Mouse (Mus musculus) brain, embryonic 14.5 days (tissue): ENCODE data around the gene Gjb4. TPM values are rescaled to one million over a fixed set of nuclear protein-coding genes. Genes with fewer than 3 reads are reported as not detected.
A peak's percentile ranks its signal among the peaks of the same experiment; 100 is the strongest.

ENCODE experiments used
- DNase-seq: peaks from one replicate; pipeline ENCODE4 v3.0.0-alpha.2; 2011; ENCODE audit warnings: low read depth
- CTCF ChIP-seq: fragments of 200-500 bp; IDR thresholded peaks from 2 replicates; pipeline ENCODE4 v1.5.1; 2012; ENCODE audit warnings: inconsistent platforms, mild to moderate bottlenecking, moderate library complexity, borderline replicate concordance; ENCODE audit not compliant: insufficient read depth, insufficient read length; ENCODE audit errors: extremely low read depth
- POLR2A ChIP-seq: fragments of 200-500 bp; IDR thresholded peaks from 2 replicates; pipeline ENCODE4 v1.6.1; 2012; ENCODE audit warnings: mild to moderate bottlenecking, inconsistent platforms, borderline replicate concordance; ENCODE audit not compliant: poor library complexity, insufficient read depth, insufficient read length, severe bottlenecking; ENCODE audit errors: extremely low read depth
- polyA plus RNA-seq: library from polyadenylated mRNA; depleted of rRNA; stranded (reverse); fragments of >200 nt; gene quantifications from 2 replicates; pipeline ENCODE4 v1.2.3, GENCODE M21; 2012; rRNA removed

The Gjb4 gene
- polyA plus RNA-seq, 1 experiment: 0.05 TPM

GRCm38 (mm10) chr4:127324296-127324695 is 29.6 kb downstream of the Gjb4 start:
- TF ChIP-seq POLR2A (no peak), CTCF (no peak)

DNA sequence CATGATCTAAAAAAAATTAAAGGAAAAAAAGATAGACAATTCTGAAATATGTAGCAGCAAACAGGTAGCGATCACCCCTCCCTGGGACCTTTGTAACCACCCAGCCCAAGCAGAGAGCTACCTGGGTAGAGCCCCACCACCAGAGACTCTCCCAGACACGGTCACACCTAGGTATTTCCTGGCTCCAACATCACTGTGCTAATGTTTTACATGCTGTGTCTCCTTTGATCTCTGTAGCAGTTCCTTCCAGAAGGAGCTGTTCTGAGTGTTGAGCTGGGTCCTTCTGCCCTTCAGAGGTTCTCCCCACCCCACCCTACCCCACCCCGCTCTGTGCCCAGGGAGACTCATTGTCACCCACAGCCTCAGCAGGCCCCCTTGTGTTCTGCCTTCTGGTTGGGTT is 30.2 kb downstream of the Gjb4 start:
- TF ChIP-seq CTCF (no peak), POLR2A (no peak)
- no peak for DNase-seq

More at GRCm38 (mm10) chr4:127324296-127324695, 29.6 kb downstream of the Gjb4 start:
- no peak for DNase-seq

GRCm38 (mm10) chr4:127319613-127320012 is 34.3 kb downstream of the Gjb4 start:
- DNase-seq: peak; percentile 77
- peak; percentile 88 for TF ChIP-seq CTCF
- no peak for TF ChIP-seq POLR2A

- DNase-seq: peak; percentile 31
Measured at GRCm38 (mm10) chr4:127317143-127317542, 36.7 kb downstream of the Gjb4 start.

DNA sequence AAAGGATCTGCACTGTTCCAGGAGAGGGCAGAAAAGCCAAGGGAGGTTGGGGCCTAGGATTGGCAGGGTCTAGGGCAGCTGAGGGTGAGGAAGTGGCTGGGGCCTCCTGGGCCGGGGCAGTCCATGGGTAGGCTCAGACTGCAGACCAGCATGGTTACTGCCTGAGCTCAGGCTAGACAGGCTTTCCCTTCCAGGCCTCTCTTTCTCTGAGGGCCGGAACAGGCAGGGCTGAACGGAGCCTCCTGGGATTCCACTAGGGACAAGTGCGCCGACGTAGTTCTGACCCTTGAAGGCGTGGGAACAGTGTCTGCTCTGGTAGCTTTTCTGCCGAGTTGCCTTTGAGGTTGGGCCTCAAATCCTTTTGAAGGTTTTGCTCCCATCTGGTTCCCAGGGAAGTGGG is 38.1 kb downstream of the Gjb4 start:
- DNase-seq: no peak
- TF ChIP-seq POLR2A: no peak
- no peak for TF ChIP-seq CTCF

More at GRCm38 (mm10) chr4:127317143-127317542, 36.7 kb downstream of the Gjb4 start:
- TF ChIP-seq POLR2A: no peak
- TF ChIP-seq CTCF: no peak

GRCm38 (mm10) chr4:127314585-127314984 is 39.3 kb downstream of the Gjb4 start:
- TF ChIP-seq CTCF (no peak), POLR2A (no peak)
- DNase-seq: no peak

DNA sequence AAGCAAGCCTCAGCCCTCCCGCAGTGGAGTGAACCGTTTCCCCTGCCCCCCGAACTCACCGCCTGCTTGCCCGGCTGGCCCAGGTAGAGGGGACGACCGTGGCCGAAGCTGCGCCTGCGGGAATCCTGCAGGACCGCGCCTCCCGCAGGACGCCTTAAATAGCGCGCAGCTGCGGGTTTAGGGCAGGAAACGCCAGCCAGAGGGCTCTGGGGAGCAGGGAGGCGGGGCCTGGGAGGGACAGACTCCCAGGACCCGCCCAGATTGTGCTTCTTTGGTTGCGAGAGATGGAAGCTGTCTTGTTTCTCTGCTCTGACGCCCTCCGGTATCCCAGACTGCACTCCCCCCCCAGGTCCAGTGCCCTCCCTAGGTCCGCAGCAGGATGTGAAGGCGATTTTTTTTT is 40.0 kb downstream of the Gjb4 start, which contains the start of gene Gja4:
TSS of gene Gja4 (minus strand) at position 179 of the 400 bp plus-strand sequence.
- TF ChIP-seq CTCF (peak; percentile 24; the same call in 1 of the 2 replicates), POLR2A (0 out of 2 replicates have a peak, but pooled peaks have one; percentile 8)
- peak; percentile 87 for DNase-seq

GRCm38 (mm10) chr4:127312349-127312748 is 41.5 kb downstream of the Gjb4 start:
- no peak for DNase-seq
- TF ChIP-seq POLR2A (no peak), CTCF (no peak)

DNA sequence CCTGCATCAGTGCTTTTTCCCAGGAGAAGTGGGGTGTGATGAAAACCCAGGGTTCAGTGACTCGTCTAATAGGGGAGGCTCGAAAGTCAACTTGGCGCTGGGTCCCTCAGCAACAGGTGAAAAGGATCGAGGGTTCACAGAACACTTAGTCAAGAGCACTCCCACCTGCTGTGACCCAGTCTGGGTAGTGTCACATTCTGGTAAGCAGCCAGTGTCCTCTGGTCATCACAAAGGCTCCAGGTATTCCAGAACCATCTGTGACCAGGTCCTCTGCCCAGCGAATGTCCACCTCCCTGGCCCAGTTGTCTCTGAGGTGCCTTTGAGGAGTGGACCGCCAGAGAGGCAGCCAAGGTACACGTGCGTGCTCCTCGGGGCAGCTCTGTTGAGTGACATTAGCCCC is 42.3 kb downstream of the Gjb4 start:
- TF ChIP-seq CTCF (no peak), POLR2A (no peak)
- DNase-seq: no peak

DNA sequence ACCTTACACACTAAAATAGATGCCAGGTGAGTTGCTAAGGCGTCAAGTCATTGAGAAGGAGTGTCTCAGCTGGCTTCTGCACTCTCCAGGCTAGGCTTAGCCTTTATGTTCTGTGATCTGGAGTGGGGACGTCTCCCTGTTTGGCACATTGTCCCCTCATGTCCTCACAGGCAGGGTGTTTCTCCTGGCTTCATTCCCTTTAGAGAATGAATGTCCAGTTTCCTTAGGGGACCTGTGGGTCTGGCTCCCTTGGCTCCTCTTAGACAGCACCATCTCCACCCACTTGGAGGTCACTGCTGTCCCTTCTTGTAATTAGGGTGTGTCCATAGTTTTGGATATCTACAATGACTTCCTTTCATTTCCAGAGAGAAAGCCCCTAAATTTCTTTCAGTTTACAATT is 47.0 kb downstream of the Gjb4 start:
- TF ChIP-seq POLR2A (no peak), CTCF (no peak)
- no peak for DNase-seq

DNA sequence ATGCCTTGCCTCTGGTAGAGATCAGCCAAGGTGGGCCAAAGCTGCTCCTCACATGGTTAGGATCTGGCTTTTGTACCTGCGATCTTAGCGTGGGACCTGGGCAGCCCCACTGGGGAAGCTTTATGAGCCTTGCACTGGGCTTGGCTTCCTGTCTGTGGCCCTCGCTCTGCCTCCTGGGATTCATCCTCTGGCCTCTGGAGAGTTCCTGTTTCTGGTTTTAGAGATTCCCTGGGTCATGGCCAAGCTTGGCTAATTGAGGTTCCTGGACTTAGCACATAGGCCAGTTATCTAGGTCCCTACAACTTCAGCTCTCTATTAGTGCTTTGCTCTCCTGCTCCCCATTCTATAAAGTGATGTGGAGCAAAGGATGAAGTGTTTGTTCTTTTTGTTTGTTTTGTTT is 50.1 kb downstream of the Gjb4 start:
- TF ChIP-seq CTCF (no peak), POLR2A (no peak)
- no peak for DNase-seq

Other genes starting within 250 kb of the Gjb4 start
- 15.9 and 23.1 TPM in 2 replicates for gene Tmem35b, start 230.4 kb downstream of the Gjb4 start, polyA plus RNA-seq
- gene Dlgap3, start 184.9 kb downstream of the Gjb4 start, polyA plus RNA-seq: 27.0 and 42.7 TPM in 2 replicates
- gene Smim12, start 110.3 kb downstream of the Gjb4 start, polyA plus RNA-seq: 31.6 and 37.0 TPM in 2 replicates
- 28.2 and 29.5 TPM in 2 replicates for gene Gja4, start 40.0 kb downstream of the Gjb4 start, polyA plus RNA-seq
- 0.48 and 0.50 TPM in 2 replicates for gene Gjb3, start 23.2 kb downstream of the Gjb4 start, polyA plus RNA-seq
- gene Gjb5, start 4.1 kb upstream of the Gjb4 start, polyA plus RNA-seq: 0.06 and 0.18 TPM in 2 replicates